Mouse (Mus musculus): ENCODE results near the gene Pgap1.

DNA sequence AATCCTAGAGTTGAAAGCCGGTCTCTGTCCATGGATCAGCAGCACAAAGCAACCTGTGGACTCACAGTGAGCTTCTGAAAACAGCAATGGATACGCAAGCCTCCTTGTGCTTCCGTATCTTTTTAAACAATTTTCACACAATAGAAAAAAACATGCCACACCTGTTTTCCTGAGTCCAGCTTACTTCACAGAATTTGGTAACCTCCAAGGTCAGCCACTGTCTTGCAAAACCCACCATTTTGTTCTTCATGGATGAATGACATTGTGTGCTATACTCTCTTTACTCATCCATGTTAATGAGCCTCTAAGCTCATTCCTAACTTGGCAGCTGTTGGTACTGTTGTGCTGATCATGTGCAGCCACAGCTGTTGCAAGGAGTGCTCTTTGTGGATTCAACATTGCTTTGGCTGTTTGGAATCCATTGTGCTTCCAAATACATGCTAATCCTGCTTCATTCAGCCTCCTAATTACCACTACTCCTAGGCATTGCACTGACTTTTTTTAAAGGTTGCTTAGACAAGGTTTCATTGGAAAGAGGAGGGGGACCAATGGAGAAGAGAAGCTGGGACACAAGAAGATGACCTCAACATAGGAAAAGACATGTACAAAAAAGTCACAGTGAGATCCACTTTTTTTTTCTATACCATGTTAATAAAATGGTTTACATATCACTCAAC is 72.6 kb downstream of the Pgap1 start:
- no peak for TF ChIP-seq CTCF (IDR thresholded peaks at IDR 0.05; ENCODE audit: control insufficient read depth, insufficient read depth, insufficient replicate concordance, low read depth, low read length)
- TF ChIP-seq POLR2A (IDR thresholded peaks at IDR 0.05; ENCODE audit: control insufficient read depth, low read depth, low read length): no peak

All from testis, adult 2 months (tissue).